Mouse (Mus musculus) ES-Bruce4 (cell line): ENCODE results near the gene Kcng4.

Experiments used
- CTCF ChIP-seq: IDR thresholded peaks from one replicate; pipeline ENCODE4 v1.8.1; 2011; ENCODE audit warnings: low read depth, low read length
- EP300 ChIP-seq: IDR thresholded peaks from 2 replicates; pipeline ENCODE4 v1.6.1; 2011; ENCODE audit warnings: low read depth, low read length; ENCODE audit not compliant: insufficient read depth
- POLR2A ChIP-seq: IDR thresholded peaks from one replicate; pipeline ENCODE4 v1.8.1; 2011; ENCODE audit warnings: low read length; ENCODE audit not compliant: insufficient read depth

DNA sequence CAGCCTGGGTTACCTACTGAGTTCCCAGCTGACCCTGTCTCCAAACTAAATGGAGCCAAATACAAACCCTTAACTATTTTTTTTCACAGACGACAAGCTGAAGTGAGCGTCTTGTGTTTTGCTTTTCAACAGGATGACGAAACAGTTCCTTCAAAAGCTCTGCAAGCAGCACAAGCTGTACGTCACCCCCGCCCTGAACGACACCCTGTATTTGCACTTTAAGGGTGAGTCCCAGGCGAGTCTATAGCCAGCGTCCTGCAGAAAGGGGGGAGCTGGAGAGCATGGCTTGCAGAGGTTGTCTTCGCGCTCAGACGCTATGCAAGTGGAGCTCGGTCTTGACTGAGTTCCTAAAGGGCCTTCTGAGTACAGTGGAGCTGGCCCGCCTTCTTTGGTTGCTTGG is 56.4 kb downstream of the Kcng4 start:
- TF ChIP-seq CTCF (no peak), EP300 (no peak), POLR2A (no peak)
